Comparison of ENCODE assay signal across 9 mouse cellular contexts in genomic region chr1:172242401-172242800, GRCm38 (mm10). TPM values are rescaled to one million over a fixed set of nuclear protein-coding genes. Genes with fewer than 3 reads are reported as not detected.
DNase-seq lines count a peak whose midpoint lies in the region; ATAC-seq lines count a peak whose summit lies in the region.
"Had no signal": no experiment of that assay in that cellular context is flagged by ENCODE, and none has a peak within 500 bp of the region (broad histone marks: within the 10 kb centered on the region; RNA-seq: fewer than 3 reads in every experiment).

No protein-coding gene starts in this region.

- ATAC-seq in embryonic facial prominence, embryonic 12.5 days (ENCODE audit: insufficient number of reproducible peaks, insufficient read depth, low FRiP score, low TSS enrichment) = peak; percentile 56; the same call in 1 of the 2 replicates
- ATAC-seq in heart, embryonic 14.5 days (ENCODE audit: insufficient number of reproducible peaks, insufficient read depth, low FRiP score, low read depth) = peak; percentile 69
- no peak for ATAC-seq in intestine, embryonic 15.5 days

- H3K4me1 ChIP-seq in embryonic facial prominence, embryonic 12.5 days = peaks cover 8% of the 10 kb centered on the region
- H3K4me1 ChIP-seq in heart, embryonic 14.5 days (ENCODE audit: control insufficient read depth in 2 of 2, insufficient read depth in 2 of 2, low read length in 2 of 2) = peaks cover 12 to 26% of the 10 kb centered on the region in 2 experiments
- H3K4me1 ChIP-seq in intestine, embryonic 15.5 days (replicated peaks) = no peaks in the 10 kb centered on the region

- no peak overlapping the region for H3K4me2 ChIP-seq in embryonic facial prominence, embryonic 12.5 days (replicated peaks)
- H3K4me2 ChIP-seq in heart, embryonic 14.5 days (ENCODE audit: low read length) = no peak overlapping the region; the same call in 1 of the 2 replicates
- H3K4me2 ChIP-seq in intestine, embryonic 15.5 days (replicated peaks) = no peak overlapping the region

- no peak overlapping the region for H3K27ac ChIP-seq in embryonic facial prominence, embryonic 12.5 days
- peak overlapping the region; percentile 96 to 97 for H3K27ac ChIP-seq in heart, embryonic 14.5 days (replicated peaks in 1 of 2; ENCODE audit: control insufficient read depth in 1 of 2, insufficient read depth in 1 of 2, low read depth in 2 of 2, low read length in 2 of 2)
- H3K27ac ChIP-seq in intestine, embryonic 15.5 days = no peak overlapping the region

- H3K4me3 ChIP-seq in embryonic facial prominence, embryonic 12.5 days = no peak overlapping the region
- H3K4me3 ChIP-seq in heart, embryonic 14.5 days (ENCODE audit: control insufficient read depth in 1 of 2, insufficient read depth in 1 of 2, low read depth in 1 of 2, low read length in 2 of 2) = no peak overlapping the region
- no peak overlapping the region for H3K4me3 ChIP-seq in intestine, embryonic 15.5 days (replicated peaks)

- 52% methylated on average over 2 of the region's 2 CpGs for WGBS in embryonic facial prominence, embryonic 12.5 days
- 27% methylated on average over 2 of the region's 2 CpGs for WGBS in heart, embryonic 14.5 days
- WGBS in intestine, embryonic 15.5 days = 66% methylated on average over 2 of the region's 2 CpGs

- no peak overlapping the region for H3K9ac ChIP-seq in embryonic facial prominence, embryonic 12.5 days
- peak overlapping the region; percentile 31; the same call in 1 of the 2 replicates for H3K9ac ChIP-seq in heart, embryonic 14.5 days (ENCODE audit: low read length)
- no peak overlapping the region for H3K9ac ChIP-seq in intestine, embryonic 15.5 days

- H3K27me3 ChIP-seq in embryonic facial prominence, embryonic 12.5 days = peaks cover 20% of the 10 kb centered on the region
- no peaks in the 10 kb centered on the region for H3K27me3 ChIP-seq in heart, embryonic 14.5 days (ENCODE audit: control insufficient read depth, insufficient read depth, low read length)
- H3K27me3 ChIP-seq in intestine, embryonic 15.5 days (replicated peaks) = 0 out of 2 replicates have a peak, but pooled peaks cover 4% of the 10 kb centered on the region

- H3K36me3 ChIP-seq in embryonic facial prominence, embryonic 12.5 days = no peaks in the 10 kb centered on the region
- H3K36me3 ChIP-seq in heart, embryonic 14.5 days (ENCODE audit: control insufficient read depth, insufficient read depth, low read length) = no peaks in the 10 kb centered on the region
- H3K36me3 ChIP-seq in intestine, embryonic 15.5 days = no peaks in the 10 kb centered on the region

- no peaks in the 10 kb centered on the region for H3K9me3 ChIP-seq in embryonic facial prominence, embryonic 12.5 days
- H3K9me3 ChIP-seq in heart, embryonic 14.5 days (ENCODE audit: control insufficient read depth, low read length) = no peaks in the 10 kb centered on the region
- no peaks in the 10 kb centered on the region for H3K9me3 ChIP-seq in intestine, embryonic 15.5 days

- peak; percentile 77 for DNase-seq in NIH3T3 (ENCODE audit: low read depth)
- peak; percentile 64 to 80 for DNase-seq in kidney, postnatal 36 days
- DNase-seq in layer of hippocampus, adult 8-10 months (ENCODE audit: low spot score in 2 of 2) = no peak
- no peak for DNase-seq in frontal cortex, postnatal 36 days (ENCODE audit: low spot score in 2 of 2)
- no peak for DNase-seq in spleen, postnatal 36 days (ENCODE audit: low spot score in 2 of 2)

RNA-seq across cellular contexts. Expression of gene Atp1a4, which starts 15.8 kb away (rescaled TPM):
- not detected in 2 replicates for polyA plus RNA-seq in embryonic facial prominence, embryonic 12.5 days (2016; fragmentation: Nextera tagmentation; extraction: Ambion mirVana)
- polyA plus RNA-seq in heart, embryonic 14.5 days (2014; fragmentation: Nextera tagmentation; extraction: Ambion mirVana) = 0.23 and 0.26 TPM in 2 replicates
- total RNA-seq in layer of hippocampus, adult 8-10 months (2022) = not detected
- not detected in 2 replicates for polyA plus RNA-seq in intestine, embryonic 15.5 days (2015; fragmentation: Nextera tagmentation; extraction: Ambion mirVana)
- total RNA-seq: left cerebral cortex, postnatal 14 days had no signal

RNA-seq across cellular contexts. Expression of gene Igsf8, which starts 19.0 kb away (rescaled TPM):
- 45.4 and 45.8 TPM in 2 replicates for polyA plus RNA-seq in embryonic facial prominence, embryonic 12.5 days (2016; fragmentation: Nextera tagmentation; extraction: Ambion mirVana)
- 20.7 and 24.7 TPM in 2 replicates for polyA plus RNA-seq in heart, embryonic 14.5 days (2014; fragmentation: Nextera tagmentation; extraction: Ambion mirVana)
- total RNA-seq in layer of hippocampus, adult 8-10 months (2022) = 100 to 1,000 TPM; 226 to 260 (median 236) TPM
- polyA plus RNA-seq in intestine, embryonic 15.5 days (2015; fragmentation: Nextera tagmentation; extraction: Ambion mirVana) = 46.1 and 53.3 TPM in 2 replicates

RNA-seq across cellular contexts. Expression of gene Casq1, which starts 22.7 kb away (rescaled TPM):
- polyA plus RNA-seq in embryonic facial prominence, embryonic 12.5 days (2016; fragmentation: Nextera tagmentation; extraction: Ambion mirVana) = 3.3 and 3.6 TPM in 2 replicates
- 138 and 148 TPM in 2 replicates for polyA plus RNA-seq in heart, embryonic 14.5 days (2014; fragmentation: Nextera tagmentation; extraction: Ambion mirVana)
- total RNA-seq in layer of hippocampus, adult 8-10 months (2022) = under 1 TPM in 3 of 4 experiments, not detected in 1; 0.67 to 0.91 (median 0.78) TPM
- polyA plus RNA-seq in intestine, embryonic 15.5 days (2015; fragmentation: Nextera tagmentation; extraction: Ambion mirVana) = 18.4 and 20.2 TPM in 2 replicates

RNA-seq across cellular contexts. Expression of gene Pea15a, which starts 35.8 kb away (rescaled TPM):
- polyA plus RNA-seq in embryonic facial prominence, embryonic 12.5 days (2016; fragmentation: Nextera tagmentation; extraction: Ambion mirVana) = 118 TPM in 2 replicates
- polyA plus RNA-seq in heart, embryonic 14.5 days (2014; fragmentation: Nextera tagmentation; extraction: Ambion mirVana) = 160 and 166 TPM in 2 replicates
- 100 to 1,000 TPM; 445 to 463 (median 462) TPM for total RNA-seq in layer of hippocampus, adult 8-10 months (2022)
- 86.4 and 89.0 TPM in 2 replicates for polyA plus RNA-seq in intestine, embryonic 15.5 days (2015; fragmentation: Nextera tagmentation; extraction: Ambion mirVana)

RNA-seq across cellular contexts. Expression of gene Atp1a2, which starts 55.5 kb away (rescaled TPM):
- 4.5 and 4.7 TPM in 2 replicates for polyA plus RNA-seq in embryonic facial prominence, embryonic 12.5 days (2016; fragmentation: Nextera tagmentation; extraction: Ambion mirVana)
- polyA plus RNA-seq in heart, embryonic 14.5 days (2014; fragmentation: Nextera tagmentation; extraction: Ambion mirVana) = 5.3 and 7.3 TPM in 2 replicates
- total RNA-seq in layer of hippocampus, adult 8-10 months (2022) = 100 to 1,000 TPM; 613 to 678 (median 645) TPM
- polyA plus RNA-seq in intestine, embryonic 15.5 days (2015; fragmentation: Nextera tagmentation; extraction: Ambion mirVana) = 3.3 TPM in 2 replicates

Comparison
In these comparisons a context has a peak if more than half of its experiments do, and no peak if none do; other contexts are left out.
1. DNase-seq: peak in NIH3T3 (single experiment) and kidney, postnatal 36 days (2 of 2); none in layer of hippocampus, adult 8-10 months (0 of 2), frontal cortex, postnatal 36 days (0 of 2) and spleen, postnatal 36 days (0 of 2).
2. H3K27ac ChIP-seq: peak in heart, embryonic 14.5 days (2 of 2); none in embryonic facial prominence, embryonic 12.5 days (single experiment) and intestine, embryonic 15.5 days (single experiment).